Mouse (Mus musculus) forebrain, postnatal 0 days (tissue): ENCODE measurements at regions not wholly inside any gene's neighbourhood (a gene's known extent, or its start where the extent isn't known, plus 50 kb on each side); places are given as distances from the start of the nearest gene placed in this dataset.
A peak's percentile ranks its signal among the peaks of the same experiment; 100 is the strongest.

ENCODE experiments used
- ATAC-seq: fragments of 200-750 bp; cut with Nextera tagmentation; 2 replicates; pipeline ENCODE4 v1.8.0; 2017; ENCODE audit warnings: mild to moderate bottlenecking, moderate library complexity
- DNase-seq: peaks from one replicate; pipeline ENCODE4 v3.0.0-alpha.2; 2015
- H3K27ac ChIP-seq: fragments of 300-500 bp; sonication (generic); 2 replicates; pipeline ENCODE4 v1.5.1; 2014; ENCODE audit warnings: low read depth, mild to moderate bottlenecking, antibody characterized with exemption, low read length, moderate library complexity, mixed read lengths
- H3K27me3 ChIP-seq: fragments of 300-500 bp; sonication (generic); 2 replicates; pipeline ENCODE4 v1.6.1; 2014; ENCODE audit warnings: mild to moderate bottlenecking, low read length, mixed read lengths; ENCODE audit not compliant: insufficient read depth
- H3K36me3 ChIP-seq: fragments of 300-500 bp; sonication (generic); 2 replicates; pipeline ENCODE4 v1.6.1; 2014; ENCODE audit warnings: mild to moderate bottlenecking, moderate library complexity; ENCODE audit not compliant: insufficient read depth
- H3K4me1 ChIP-seq: fragments of 300-500 bp; sonication (generic); 2 replicates; pipeline ENCODE4 v1.6.1; 2014; ENCODE audit warnings: antibody characterized with exemption; ENCODE audit not compliant: insufficient read depth
- H3K4me2 ChIP-seq: fragments of 300-500 bp; sonication (generic); 2 replicates; pipeline ENCODE4 v1.6.1; 2014; ENCODE audit warnings: low read depth, mild to moderate bottlenecking, moderate library complexity
- H3K4me3 ChIP-seq: fragments of 300-500 bp; sonication (generic); 2 replicates; pipeline ENCODE4 v1.5.1; 2014; ENCODE audit warnings: low read depth, low read length, mixed read lengths
- H3K9ac ChIP-seq: fragments of 300-500 bp; sonication (generic); 2 replicates; pipeline ENCODE4 v1.6.1; 2014; ENCODE audit warnings: mild to moderate bottlenecking
- H3K9me3 ChIP-seq: fragments of 300-500 bp; sonication (generic); 2 replicates; pipeline ENCODE4 v1.6.1; 2016; ENCODE audit warnings: low read length
- CTCF ChIP-seq: sonication (generic); IDR thresholded peaks from 2 replicates; pipeline ENCODE4 v1.5.1; 2016; ENCODE audit warnings: antibody characterized with exemption, control low read depth, low read depth
- WGBS: fragments of 180-500 bp; shearing (Covaris S2); extraction: QIAGEN DNeasy Blood & Tissue Kit; methylation state at CpG from one replicate; pipeline ENCODE4 v1.1.7; 2014; 5-methylcytosine and 5-hydroxymethylcytosine counted together

DNA sequence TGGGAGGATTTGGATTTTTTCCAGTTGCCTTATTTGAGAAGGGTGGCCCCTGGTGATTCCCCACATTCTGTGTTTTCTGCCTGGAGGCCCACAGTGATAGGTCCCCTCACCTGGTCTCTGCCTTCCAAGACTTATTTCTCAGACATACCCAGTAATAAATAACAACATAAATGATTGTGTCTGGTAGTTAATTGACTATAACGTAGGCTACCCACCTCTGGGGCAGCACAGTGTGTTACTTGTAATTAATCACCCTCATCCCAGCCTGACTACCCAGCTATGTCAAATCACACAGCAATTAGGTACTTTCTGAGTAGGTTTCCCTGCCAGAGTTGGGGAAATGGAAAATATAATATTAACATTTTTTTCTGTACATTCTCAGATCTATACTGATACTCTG lies 190.2 kb upstream of the Bdnf start:
- DNase-seq (no peak), ATAC-seq (no peak)
- Histone ChIP-seq H3K4me2 (no peak overlapping the region), H3K9me3 (no peaks in the 10 kb centered on the region), H3K4me1 (no peaks in the 10 kb centered on the region), H3K9ac (no peak overlapping the region), H3K4me3 (no peak overlapping the region), H3K36me3 (no peaks in the 10 kb centered on the region), H3K27me3 (no peaks in the 10 kb centered on the region), H3K27ac (no peak overlapping the region)
- TF ChIP-seq CTCF = no peak
- 78% methylated on average over 1 of the region's 1 CpGs for WGBS

DNA sequence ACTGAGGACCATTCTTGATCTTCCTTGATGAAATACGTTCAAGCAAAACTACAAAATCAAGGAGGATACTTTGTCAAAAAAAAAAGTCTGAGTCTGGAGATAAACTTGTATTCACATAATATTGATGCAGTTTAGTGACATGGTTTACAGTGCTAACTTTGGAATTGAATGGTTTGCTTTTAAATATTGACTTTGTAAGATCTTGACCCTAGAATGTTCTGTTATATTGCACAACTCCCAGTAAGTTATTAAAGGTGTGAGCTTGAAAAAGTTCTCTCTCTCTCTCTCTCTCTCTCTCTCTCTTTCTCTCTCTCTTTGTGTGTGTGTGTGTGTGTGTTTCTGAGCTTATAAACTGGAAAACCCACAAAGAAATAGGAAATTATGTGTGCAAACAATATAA lies 186.9 kb upstream of the Bdnf start:
- H3K4me2 ChIP-seq = no peak overlapping the region
- H3K27ac ChIP-seq = no peak overlapping the region
- H3K36me3 ChIP-seq = no peaks in the 10 kb centered on the region
- DNase-seq (no peak), ATAC-seq (no peak)
- no peaks in the 10 kb centered on the region for H3K4me1 ChIP-seq
- no peaks in the 10 kb centered on the region for H3K27me3 ChIP-seq
- H3K9ac ChIP-seq = no peak overlapping the region
- 95% methylated on average over 1 of the region's 1 CpGs for WGBS
- no peak overlapping the region for H3K4me3 ChIP-seq
- no peaks in the 10 kb centered on the region for H3K9me3 ChIP-seq
- no peak for TF ChIP-seq CTCF

DNA sequence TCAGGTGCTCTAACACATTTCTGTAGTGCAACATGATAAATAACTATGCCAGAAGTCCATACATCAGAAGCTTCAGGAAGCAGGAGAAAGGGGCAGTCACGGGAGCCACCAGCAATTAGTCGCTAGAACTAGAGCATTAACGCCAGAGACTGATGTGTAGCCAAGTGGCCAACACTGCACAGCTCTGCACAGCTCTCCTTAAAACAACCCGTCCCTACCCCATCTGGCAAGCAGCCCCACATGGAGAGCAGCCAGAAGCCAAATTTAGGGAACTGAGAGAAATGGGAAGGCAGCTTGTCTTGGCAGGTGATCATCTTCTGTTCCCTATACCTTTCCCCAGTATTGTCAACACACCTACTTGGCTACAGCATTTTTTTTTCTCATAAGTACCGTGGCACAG lies 172.3 kb upstream of the Bdnf start:
- Histone ChIP-seq H3K27ac (no peak overlapping the region), H3K36me3 (no peaks in the 10 kb centered on the region), H3K9ac (no peak overlapping the region), H3K9me3 (no peaks in the 10 kb centered on the region), H3K27me3 (no peaks in the 10 kb centered on the region), H3K4me3 (no peak overlapping the region), H3K4me1 (no peaks in the 10 kb centered on the region), H3K4me2 (no peak overlapping the region)
- no peak for TF ChIP-seq CTCF
- WGBS = 43% methylated on average over 5 of the region's 5 CpGs
- ATAC-seq = no peak
- DNase-seq = peak; percentile 14

DNA sequence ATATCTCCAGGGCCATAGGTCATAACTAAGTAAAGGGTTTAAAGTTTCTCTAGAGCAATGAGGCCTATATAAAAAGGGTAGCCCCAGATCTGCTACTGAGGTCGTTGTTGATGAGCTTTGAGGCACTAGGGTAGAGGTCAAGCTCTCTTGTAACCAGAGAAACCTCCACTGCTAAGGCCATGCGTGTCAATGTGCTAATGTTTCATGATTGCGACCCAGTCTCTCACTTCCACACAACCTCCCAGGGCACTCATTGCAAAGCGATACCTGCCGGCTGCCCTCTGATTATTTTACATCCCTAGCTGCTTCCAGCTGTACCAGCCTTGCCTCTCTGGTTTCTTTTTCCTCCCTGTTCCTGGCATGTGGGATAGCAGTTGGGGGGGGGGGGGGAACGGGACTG lies 169.6 kb upstream of the Bdnf start:
- H3K36me3 ChIP-seq = no peaks in the 10 kb centered on the region
- 80% methylated on average over 6 of the region's 6 CpGs for WGBS
- H3K4me2 ChIP-seq = no peak overlapping the region
- H3K4me3 ChIP-seq = no peak overlapping the region
- no peaks in the 10 kb centered on the region for H3K27me3 ChIP-seq
- H3K9ac ChIP-seq = no peak overlapping the region
- H3K4me1 ChIP-seq = no peaks in the 10 kb centered on the region
- no peak overlapping the region for H3K27ac ChIP-seq
- TF ChIP-seq CTCF = no peak
- no peaks in the 10 kb centered on the region for H3K9me3 ChIP-seq
- ATAC-seq (no peak), DNase-seq (no peak)

DNA sequence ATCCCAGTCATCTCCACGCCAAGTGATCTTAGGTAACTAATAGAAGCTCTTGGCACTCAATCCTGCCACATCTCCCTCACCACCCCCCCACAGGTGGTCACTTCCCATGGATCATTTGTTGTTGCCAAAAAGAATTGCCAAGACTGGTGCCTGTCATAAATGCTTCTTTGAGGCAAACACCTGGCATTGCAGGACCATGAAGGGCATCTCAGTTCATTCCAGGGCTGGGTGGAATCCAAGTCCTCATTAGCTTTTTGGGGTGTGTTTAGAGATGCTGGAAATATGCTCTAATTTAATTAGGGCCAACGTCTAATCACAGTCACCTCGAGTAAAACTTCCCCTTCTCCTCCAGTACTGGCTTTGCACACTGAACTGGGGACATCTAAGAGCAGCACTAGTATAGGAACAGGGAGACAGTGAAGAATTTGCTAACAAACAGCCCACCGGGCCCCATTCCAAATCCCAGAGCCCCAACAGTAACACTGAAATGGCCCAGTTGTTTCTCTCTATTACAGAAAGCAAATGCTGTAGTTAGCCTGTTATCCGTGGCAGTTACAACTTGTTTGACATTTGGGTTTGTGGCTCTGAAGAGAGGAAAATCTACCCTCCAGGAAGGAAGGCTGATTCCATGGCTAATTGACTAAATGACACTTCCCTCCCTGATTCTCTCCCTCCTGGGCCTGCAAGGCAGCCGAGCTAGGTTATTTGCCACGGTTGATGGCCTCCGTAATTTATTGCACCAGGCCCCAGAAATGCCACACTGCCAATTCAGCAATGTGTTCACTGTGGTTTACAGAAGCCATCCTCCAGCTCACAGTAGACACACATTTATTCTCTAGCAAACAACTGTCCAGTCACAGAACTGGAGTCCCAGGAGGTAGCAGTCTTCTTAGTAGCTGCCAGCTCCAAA lies 164.2 kb upstream of the Bdnf start:
- Histone ChIP-seq H3K4me2 (no peak overlapping the region), H3K36me3 (no peaks in the 10 kb centered on the region), H3K27me3 (no peaks in the 10 kb centered on the region), H3K4me3 (no peak overlapping the region), H3K4me1 (no peaks in the 10 kb centered on the region), H3K9me3 (no peaks in the 10 kb centered on the region), H3K27ac (no peak overlapping the region), H3K9ac (no peak overlapping the region)
- peak; percentile 16 for DNase-seq
- peak; percentile 12; the same call in 1 of the 2 replicates for ATAC-seq
- 45% methylated on average over 8 of the region's 8 CpGs for WGBS
- TF ChIP-seq CTCF = no peak

DNA sequence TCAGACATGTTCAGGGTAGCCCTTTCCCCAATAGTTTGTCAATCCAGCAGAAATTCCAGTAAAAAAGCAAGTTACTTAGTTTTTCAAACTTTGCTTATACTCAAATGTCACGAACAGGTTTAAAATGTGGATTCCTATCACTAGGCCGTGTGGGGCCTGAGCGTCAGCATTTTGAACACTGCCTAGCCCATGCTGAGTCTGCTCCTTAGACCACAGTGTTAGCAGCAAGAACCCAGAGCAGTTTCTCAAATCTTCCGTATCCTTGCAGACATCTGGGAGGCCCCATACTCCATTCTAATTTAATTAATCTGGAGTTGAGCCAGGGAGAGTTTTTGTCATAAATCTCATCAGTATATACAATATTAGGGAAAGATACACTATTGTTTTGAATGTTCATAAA lies 163.4 kb upstream of the Bdnf start:
- no peak for TF ChIP-seq CTCF
- Histone ChIP-seq H3K4me2 (no peak overlapping the region), H3K9me3 (no peaks in the 10 kb centered on the region), H3K4me3 (no peak overlapping the region), H3K27me3 (no peaks in the 10 kb centered on the region), H3K27ac (no peak overlapping the region), H3K9ac (no peak overlapping the region), H3K36me3 (no peaks in the 10 kb centered on the region), H3K4me1 (no peaks in the 10 kb centered on the region)
- 78% methylated on average over 4 of the region's 4 CpGs for WGBS
- ATAC-seq = no peak
- DNase-seq = no peak

DNA sequence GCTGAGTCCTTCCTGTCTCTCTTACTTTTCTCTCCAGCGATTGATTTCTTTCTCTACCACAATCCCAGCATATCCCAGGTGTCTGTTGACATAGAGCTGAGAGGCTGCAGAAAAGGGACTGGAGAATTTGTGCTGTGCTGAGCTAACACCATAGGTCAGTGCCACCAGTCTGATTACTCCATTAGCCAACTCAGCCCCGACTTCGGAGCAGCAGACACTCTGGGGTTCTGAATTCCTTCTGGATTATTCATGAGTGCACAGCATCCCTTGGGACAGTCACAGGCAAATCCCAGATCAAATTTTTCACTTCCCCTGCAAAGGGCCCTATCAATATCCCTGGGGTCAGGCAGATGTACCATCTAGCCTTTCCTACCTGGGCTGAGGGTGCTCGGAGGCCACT lies 155.2 kb upstream of the Bdnf start:
- Histone ChIP-seq H3K27me3 (no peaks in the 10 kb centered on the region), H3K9me3 (no peaks in the 10 kb centered on the region), H3K4me1 (no peaks in the 10 kb centered on the region), H3K9ac (no peak overlapping the region), H3K4me3 (no peak overlapping the region), H3K27ac (no peak overlapping the region), H3K4me2 (no peak overlapping the region), H3K36me3 (no peaks in the 10 kb centered on the region)
- TF ChIP-seq CTCF = no peak
- ATAC-seq (no peak), DNase-seq (no peak)
- 92% methylated on average over 4 of the region's 4 CpGs for WGBS
